ENCODE assay signal across 33 mouse cellular contexts in the genomic region with DNA sequence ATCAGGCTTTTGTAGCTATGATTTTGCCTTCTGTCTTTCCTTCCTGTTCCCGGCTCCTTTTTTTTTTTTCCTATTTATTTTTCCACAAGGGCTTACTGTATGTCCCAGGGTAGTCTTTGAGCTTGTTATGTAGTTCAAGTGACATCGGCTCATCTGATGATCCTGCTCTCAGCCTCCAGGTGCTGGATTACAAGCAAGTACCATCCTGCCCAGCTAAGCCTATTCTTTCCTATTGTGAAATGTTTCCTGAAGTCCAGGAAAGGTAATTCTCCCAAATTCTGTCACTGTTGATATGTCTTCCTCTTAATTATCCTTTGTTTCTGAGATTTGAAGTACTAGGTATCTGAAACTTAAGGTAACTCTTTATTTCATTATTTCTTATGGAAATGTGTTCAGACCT.
"Had no signal": no experiment of that assay in that cellular context is flagged by ENCODE, and none has a peak within 500 bp of the region (broad histone marks: within the 10 kb centered on the region; RNA-seq: fewer than 3 reads in every experiment).

No protein-coding gene starts in this region.

- H3K9me3 ChIP-seq: limb, embryonic 10.5 days; limb, embryonic 12.5 days; limb, embryonic 15.5 days; liver, embryonic 12.5 days; liver, embryonic 13.5 days; liver, embryonic 15.5 days; lung, embryonic 15.5 days; megakaryocyte, embryonic 14.5 days; midbrain, embryonic 10.5 days; midbrain, embryonic 12.5 days; midbrain, embryonic 13.5 days; midbrain, embryonic 15.5 days; neural tube, embryonic 12.5 days; neural tube, embryonic 13.5 days had no signal

- H3K36me3 ChIP-seq: limb, embryonic 10.5 days; limb, embryonic 12.5 days; limb, embryonic 13.5 days; limb, embryonic 15.5 days; liver, embryonic 12.5 days; liver, embryonic 13.5 days; liver, embryonic 15.5 days; lung, embryonic 15.5 days; midbrain, embryonic 12.5 days; midbrain, embryonic 13.5 days; midbrain, embryonic 15.5 days; neural tube, embryonic 12.5 days; neural tube, embryonic 13.5 days had no signal

- H3K27ac ChIP-seq: limb, embryonic 10.5 days; limb, embryonic 12.5 days; limb, embryonic 13.5 days; limb, embryonic 15.5 days; liver, embryonic 12.5 days; liver, embryonic 13.5 days; liver, embryonic 14.5 days; liver, embryonic 15.5 days; lung, embryonic 15.5 days; macrophage; midbrain, embryonic 10.5 days; midbrain, embryonic 12.5 days; midbrain, embryonic 13.5 days; midbrain, embryonic 15.5 days; neural tube, embryonic 12.5 days; neural tube, embryonic 13.5 days had no signal

- H3K4me3 ChIP-seq: limb, embryonic 10.5 days; limb, embryonic 12.5 days; limb, embryonic 13.5 days; limb, embryonic 15.5 days; liver, embryonic 12.5 days; liver, embryonic 13.5 days; liver, embryonic 15.5 days; lung, embryonic 15.5 days; megakaryocyte, embryonic 14.5 days; midbrain, embryonic 10.5 days; midbrain, embryonic 12.5 days; midbrain, embryonic 13.5 days; midbrain, embryonic 15.5 days; myocyte; neural tube, embryonic 12.5 days; neural tube, embryonic 13.5 days had no signal

- H3K9ac ChIP-seq: limb, embryonic 12.5 days; limb, embryonic 13.5 days; limb, embryonic 15.5 days; liver, embryonic 12.5 days; liver, embryonic 13.5 days; liver, embryonic 14.5 days; liver, embryonic 15.5 days; liver, postnatal 0 days; lung, embryonic 14.5 days; lung, embryonic 15.5 days; midbrain, embryonic 12.5 days; midbrain, embryonic 13.5 days; midbrain, embryonic 15.5 days; neural tube, embryonic 12.5 days; neural tube, embryonic 13.5 days had no signal

- H3K27me3 ChIP-seq: limb, embryonic 12.5 days; limb, embryonic 13.5 days; limb, embryonic 15.5 days; liver, embryonic 12.5 days; liver, embryonic 13.5 days; liver, embryonic 15.5 days; lung, embryonic 15.5 days; megakaryocyte, embryonic 14.5 days; midbrain, embryonic 12.5 days; midbrain, embryonic 13.5 days; midbrain, embryonic 15.5 days; neural tube, embryonic 12.5 days; neural tube, embryonic 13.5 days had no signal

- H3K4me1 ChIP-seq: limb, embryonic 10.5 days; limb, embryonic 12.5 days; limb, embryonic 13.5 days; limb, embryonic 15.5 days; liver, embryonic 12.5 days; liver, embryonic 15.5 days; lung, embryonic 15.5 days; megakaryocyte, embryonic 14.5 days; midbrain, embryonic 10.5 days; midbrain, embryonic 12.5 days; midbrain, embryonic 13.5 days; midbrain, embryonic 15.5 days; neural tube, embryonic 12.5 days; neural tube, embryonic 13.5 days had no signal

- H3K4me2 ChIP-seq: limb, embryonic 12.5 days; limb, embryonic 13.5 days; limb, embryonic 15.5 days; liver, embryonic 11.5 days; liver, embryonic 12.5 days; liver, embryonic 13.5 days; liver, embryonic 15.5 days; lung, embryonic 14.5 days; lung, embryonic 15.5 days; midbrain, embryonic 11.5 days; midbrain, embryonic 12.5 days; midbrain, embryonic 13.5 days; midbrain, embryonic 15.5 days; neural tube, embryonic 12.5 days; neural tube, embryonic 13.5 days had no signal

- DNase-seq: left cerebral cortex, postnatal 4 days; liver; liver, embryonic 13.5 days; liver, postnatal 0 days; lung, adult 18-20 months; lung, adult 2 months; lung, embryonic 14.5 days; lung, postnatal 10 days; lung, postnatal 14 days; lung, postnatal 36 days; lung, postnatal 4 days; midbrain, embryonic 14.5 days had no signal

- ATAC-seq: liver, embryonic 12.5 days; liver, postnatal 0 days; lung, postnatal 0 days; midbrain, embryonic 13.5 days; midbrain, embryonic 15.5 days; midbrain, embryonic 16.5 days had no signal
